Mouse (Mus musculus) midbrain, embryonic 13.5 days (tissue): Measurements from ENCODE around the gene Slc4a1ap. TPM values are rescaled to one million over a fixed set of nuclear protein-coding genes. Genes with fewer than 3 reads are reported as not detected.
A peak's percentile ranks its signal among the peaks of the same experiment; 100 is the strongest.
"Not testable (repeated sequence)": the region's sequence is repeated elsewhere in the genome, so short reads cannot be mapped to it uniquely, and the experiment has no call there.

Experiments
- ATAC-seq: fragments of 200-750 bp; cut with Nextera tagmentation; 2 replicates; pipeline ENCODE4 v1.8.0; 2017; ENCODE audit warnings: mild to moderate bottlenecking, moderate TSS enrichment, moderate library complexity
- H3K27ac ChIP-seq: fragments of 300-500 bp; sonication (generic); 2 replicates; pipeline ENCODE4 v1.5.1; 2015; ENCODE audit warnings: inconsistent platforms, mild to moderate bottlenecking, moderate library complexity
- H3K27me3 ChIP-seq: fragments of 300-500 bp; sonication (generic); 2 replicates; pipeline ENCODE4 v1.6.1; 2015; ENCODE audit warnings: mild to moderate bottlenecking, inconsistent platforms
- H3K36me3 ChIP-seq: fragments of 300-500 bp; sonication (generic); 2 replicates; pipeline ENCODE4 v1.6.1; 2015; ENCODE audit warnings: mild to moderate bottlenecking, inconsistent platforms
- H3K4me1 ChIP-seq: fragments of 300-500 bp; sonication (generic); replicated peaks from 2 replicates; pipeline ENCODE4 v1.6.1; 2015; ENCODE audit warnings: inconsistent platforms
- H3K4me2 ChIP-seq: fragments of 300-500 bp; sonication (generic); replicated peaks from 2 replicates; pipeline ENCODE4 v1.6.1; 2015; ENCODE audit warnings: moderate library complexity, mild to moderate bottlenecking, inconsistent platforms
- H3K4me3 ChIP-seq: fragments of 300-500 bp; sonication (generic); replicated peaks from 2 replicates; pipeline ENCODE4 v1.5.1; 2015; ENCODE audit warnings: mild to moderate bottlenecking, inconsistent platforms
- H3K9ac ChIP-seq: fragments of 300-500 bp; sonication (generic); replicated peaks from 2 replicates; pipeline ENCODE4 v1.6.1; 2015; ENCODE audit warnings: mild to moderate bottlenecking, inconsistent platforms
- H3K9me3 ChIP-seq: fragments of 300-500 bp; sonication (generic); 2 replicates; pipeline ENCODE4 v1.6.1; 2016; ENCODE audit warnings: mild to moderate bottlenecking, inconsistent platforms
- WGBS: fragments of 180-500 bp; shearing (Covaris S2); methylation state at CpG from one replicate; pipeline ENCODE4 v1.1.7; 2015; 5-methylcytosine and 5-hydroxymethylcytosine counted together
- polyA plus RNA-seq: library from polyadenylated mRNA; unstranded; fragments of >200 nt; fragmentation: Nextera tagmentation; extraction: Ambion mirVana; gene quantifications from 2 replicates; pipeline ENCODE4 v1.2.1, GENCODE M21; 2015

The Slc4a1ap gene
- polyA plus RNA-seq, 1 experiment from 2014 or later = 32.6 TPM

DNA sequence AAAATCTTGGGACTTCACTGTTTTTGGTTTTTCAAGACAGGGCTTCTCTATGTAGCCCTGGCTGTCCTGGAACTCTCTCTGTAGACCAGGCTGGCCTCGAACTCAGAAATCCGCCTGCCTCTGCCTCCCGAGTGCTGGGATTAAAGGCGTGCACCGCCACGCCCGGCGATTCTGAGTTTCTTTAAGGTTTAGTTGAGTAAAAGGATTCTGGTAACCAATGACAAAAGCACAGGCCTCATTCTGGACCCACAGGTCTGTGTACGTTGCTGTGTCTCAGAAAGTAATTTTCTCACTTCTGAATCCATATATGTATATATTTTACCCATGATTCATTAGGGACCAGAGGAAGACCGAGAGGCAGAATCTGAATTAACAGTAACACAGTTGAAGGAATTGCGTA, 912 bp downstream of the Slc4a1ap start, which contains the start of gene Supt7l:
TSS of gene Supt7l (minus strand) at position 101 of the 400 bp plus-strand sequence.
- ATAC-seq, H3K27me3 ChIP-seq, H3K9me3 ChIP-seq: not testable (repeated sequence)
- peaks cover 34% of the 10 kb centered on the region for H3K4me1 ChIP-seq
- 78% methylated on average over 11 of the region's 11 CpGs for whole genome bisulfite sequencing
- H3K4me3 ChIP-seq = peak within 1 kb of the TSS; percentile 98
- peaks cover 38% of the 10 kb centered on the region for H3K36me3 ChIP-seq
- H3K9ac ChIP-seq = peak within 1 kb of the TSS; percentile 92
- peak within 1 kb of the TSS; percentile 99 for H3K4me2 ChIP-seq
- peak within 1 kb of the TSS; percentile 84 for H3K27ac ChIP-seq

DNA sequence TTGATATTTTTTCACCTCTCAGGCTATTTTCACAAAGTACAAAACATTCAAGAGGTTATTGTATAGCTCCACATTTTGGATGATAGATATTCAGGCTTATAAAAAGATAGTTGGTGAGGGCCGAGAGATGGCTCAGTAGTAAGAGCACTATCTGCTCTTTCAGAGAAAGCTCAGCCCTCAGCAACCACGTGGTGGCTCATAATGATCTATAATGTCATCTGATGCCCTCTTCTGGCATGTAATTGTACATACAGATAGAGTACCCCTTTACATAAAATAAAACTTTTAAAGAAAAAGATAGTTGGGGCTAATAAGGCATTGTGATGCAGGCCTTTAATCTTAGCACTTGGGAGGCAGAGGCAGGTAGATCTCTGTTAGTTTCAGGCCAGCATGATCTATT, 1.8 kb downstream of the Slc4a1ap start:
- H3K4me2 ChIP-seq = peak overlapping the region; percentile 99
- peaks cover 44% of the 10 kb centered on the region for H3K36me3 ChIP-seq
- no peak overlapping the region for H3K4me3 ChIP-seq
- H3K9ac ChIP-seq = no peak overlapping the region
- H3K27ac ChIP-seq = no peak overlapping the region
- H3K27me3 ChIP-seq = no peaks in the 10 kb centered on the region
- no peaks in the 10 kb centered on the region for H3K9me3 ChIP-seq
- peaks cover 34% of the 10 kb centered on the region for H3K4me1 ChIP-seq
- WGBS = 61% methylated on average over 2 of the region's 2 CpGs
- no peak for ATAC-seq

DNA sequence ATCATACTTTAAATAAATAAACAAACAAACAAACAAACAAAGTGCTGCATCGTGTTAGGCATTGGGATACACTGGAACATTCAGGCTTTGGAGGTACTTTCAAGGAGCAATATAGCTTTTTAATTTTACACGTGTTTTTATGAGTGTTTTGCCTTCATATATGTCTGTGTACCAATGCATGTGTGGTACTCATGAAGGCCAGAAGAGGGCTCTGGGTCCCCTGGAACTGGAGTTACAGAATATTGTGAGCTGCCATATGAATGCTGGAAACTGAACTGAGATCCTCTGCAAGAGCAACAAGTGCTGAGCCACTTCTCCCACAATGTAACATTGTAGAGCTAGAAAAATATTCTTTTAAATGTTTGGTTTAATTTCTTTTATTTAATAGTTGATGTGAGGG, 8.4 kb downstream of the Slc4a1ap start:
- no peaks in the 10 kb centered on the region for H3K27me3 ChIP-seq
- ATAC-seq = no peak
- H3K4me3 ChIP-seq = no peak overlapping the region
- H3K9me3 ChIP-seq = no peaks in the 10 kb centered on the region
- WGBS = 92% methylated on average over 2 of the region's 2 CpGs
- H3K36me3 ChIP-seq = peaks cover 86% of the 10 kb centered on the region
- H3K4me2 ChIP-seq = no peak overlapping the region
- H3K9ac ChIP-seq = no peak overlapping the region
- no peaks in the 10 kb centered on the region for H3K4me1 ChIP-seq
- no peak overlapping the region for H3K27ac ChIP-seq

DNA sequence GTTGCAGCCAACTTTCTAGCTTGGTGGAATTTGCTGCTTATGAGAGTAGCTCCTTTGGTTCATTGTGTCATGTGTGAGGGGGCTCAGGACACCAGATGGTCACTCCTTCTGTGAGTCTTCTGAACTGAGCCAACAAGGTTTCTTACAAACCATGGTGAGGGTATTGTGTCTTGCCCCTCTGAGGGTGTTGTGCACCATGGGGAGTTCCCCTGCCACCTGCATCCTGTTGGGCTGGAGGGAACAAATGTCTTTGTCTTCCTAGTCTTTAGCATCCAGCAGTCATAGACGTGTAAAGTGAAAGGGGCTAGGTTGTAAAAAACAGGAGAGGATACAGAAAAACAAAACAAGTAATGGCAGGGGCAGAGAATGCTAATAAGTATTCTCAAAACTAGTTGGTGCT, 32.6 kb downstream of the Slc4a1ap start:
- no peak for ATAC-seq
- H3K4me3 ChIP-seq = no peak overlapping the region
- H3K9me3 ChIP-seq = no peaks in the 10 kb centered on the region
- no peaks in the 10 kb centered on the region for H3K27me3 ChIP-seq
- peaks cover 62% of the 10 kb centered on the region for H3K36me3 ChIP-seq
- WGBS = 46% methylated on average over 1 of the region's 1 CpGs
- H3K27ac ChIP-seq = no peak overlapping the region
- H3K4me1 ChIP-seq = 0 out of 2 replicates have a peak, but pooled peaks cover 2% of the 10 kb centered on the region
- H3K4me2 ChIP-seq = no peak overlapping the region
- H3K9ac ChIP-seq = no peak overlapping the region

DNA sequence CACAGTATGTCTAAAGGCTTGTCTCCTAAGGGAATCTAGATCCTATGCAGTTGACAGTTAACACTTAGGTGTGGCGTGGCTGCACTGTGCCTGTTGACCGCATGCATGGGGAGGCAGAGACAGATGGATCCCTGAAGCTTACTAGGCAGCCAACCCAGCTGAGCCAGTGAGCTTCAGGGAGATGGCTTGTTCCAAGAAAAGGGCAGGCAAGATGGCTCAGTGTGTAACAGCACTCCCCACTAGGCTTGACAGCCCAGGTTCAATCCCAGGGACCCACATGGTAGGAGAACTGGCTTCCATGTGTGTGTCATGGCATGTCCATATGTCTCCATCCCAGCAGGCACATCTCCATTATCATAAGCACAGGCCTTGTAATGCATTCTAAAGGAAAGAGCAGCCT, 33.6 kb downstream of the Slc4a1ap start:
- no peak for ATAC-seq
- peaks cover 54% of the 10 kb centered on the region for H3K36me3 ChIP-seq
- H3K9me3 ChIP-seq = no peaks in the 10 kb centered on the region
- H3K4me3 ChIP-seq = no peak overlapping the region
- no peak overlapping the region for H3K27ac ChIP-seq
- H3K4me1 ChIP-seq = 0 out of 2 replicates have a peak, but pooled peaks cover 2% of the 10 kb centered on the region
- H3K4me2 ChIP-seq = no peak overlapping the region
- WGBS = 100% methylated on average over 2 of the region's 2 CpGs
- H3K9ac ChIP-seq = no peak overlapping the region
- no peaks in the 10 kb centered on the region for H3K27me3 ChIP-seq

DNA sequence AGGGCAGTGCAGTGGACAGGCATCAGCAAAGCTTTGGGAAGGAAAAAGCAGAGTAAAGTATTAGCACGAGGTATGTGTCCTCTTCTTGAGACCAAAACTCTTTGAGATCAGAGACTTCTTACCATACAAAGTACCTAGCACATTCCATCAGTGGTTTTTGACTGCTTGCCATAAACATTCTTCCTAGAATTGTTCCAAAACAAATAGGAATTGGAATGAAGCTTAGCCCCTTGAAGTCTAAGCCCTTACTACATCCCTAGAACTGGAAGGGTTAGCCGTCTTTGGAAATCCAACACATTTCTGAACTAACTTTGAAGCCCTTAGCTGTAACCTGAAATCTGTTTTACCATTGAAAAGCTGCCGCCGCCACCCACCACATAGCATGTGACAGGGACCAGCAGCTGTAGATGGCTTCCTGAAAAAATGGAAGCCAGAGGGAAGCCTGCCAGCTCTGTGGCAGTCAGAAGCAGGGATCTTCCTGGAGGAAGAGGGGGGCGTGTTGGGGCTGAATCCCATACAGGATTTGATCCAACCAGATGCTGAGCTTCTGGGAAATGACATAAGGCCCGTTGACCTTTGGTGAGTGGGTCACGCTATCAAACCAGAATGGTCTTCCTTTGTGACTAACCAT, 35.4 kb downstream of the Slc4a1ap start:
- no peak overlapping the region for H3K27ac ChIP-seq
- peaks cover 42% of the 10 kb centered on the region for H3K36me3 ChIP-seq
- H3K4me3 ChIP-seq = no peak overlapping the region
- 0 out of 2 replicates have a peak, but pooled peaks cover 2% of the 10 kb centered on the region for H3K4me1 ChIP-seq
- no peak overlapping the region for H3K4me2 ChIP-seq
- no peaks in the 10 kb centered on the region for H3K9me3 ChIP-seq
- 91% methylated on average over 7 of the region's 7 CpGs for WGBS
- no peak for ATAC-seq
- H3K9ac ChIP-seq = no peak overlapping the region
- H3K27me3 ChIP-seq = no peaks in the 10 kb centered on the region

DNA sequence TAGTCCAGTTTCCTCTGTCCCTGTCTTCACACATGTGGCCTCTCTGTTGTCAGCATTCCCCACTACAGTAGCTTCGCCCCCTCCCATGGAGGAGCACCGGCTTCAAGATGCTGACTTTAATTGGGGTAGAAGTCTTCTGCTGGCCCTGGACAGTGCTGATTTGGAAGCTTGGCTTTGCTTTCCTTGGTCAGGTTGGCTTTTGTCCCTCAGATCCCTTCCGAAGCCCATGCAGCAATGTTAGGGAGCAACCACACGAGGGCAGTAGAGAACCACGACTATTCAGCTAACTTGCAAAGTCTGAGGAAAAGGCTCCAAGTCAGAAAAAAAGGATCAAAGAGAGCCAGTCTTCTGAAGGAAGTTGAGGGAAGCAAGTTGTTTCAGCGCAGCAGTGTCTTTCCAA, 36.7 kb downstream of the Slc4a1ap start:
- no peaks in the 10 kb centered on the region for H3K27me3 ChIP-seq
- H3K27ac ChIP-seq = no peak overlapping the region
- peaks cover 36% of the 10 kb centered on the region for H3K36me3 ChIP-seq
- H3K4me3 ChIP-seq = no peak overlapping the region
- 0 out of 2 replicates have a peak, but pooled peaks cover 2% of the 10 kb centered on the region for H3K4me1 ChIP-seq
- H3K9me3 ChIP-seq = no peaks in the 10 kb centered on the region
- no peak overlapping the region for H3K4me2 ChIP-seq
- H3K9ac ChIP-seq = no peak overlapping the region
- peak; percentile 50; the same call in 1 of the 2 replicates for ATAC-seq
- 9% methylated on average over 6 of the region's 6 CpGs for WGBS

DNA sequence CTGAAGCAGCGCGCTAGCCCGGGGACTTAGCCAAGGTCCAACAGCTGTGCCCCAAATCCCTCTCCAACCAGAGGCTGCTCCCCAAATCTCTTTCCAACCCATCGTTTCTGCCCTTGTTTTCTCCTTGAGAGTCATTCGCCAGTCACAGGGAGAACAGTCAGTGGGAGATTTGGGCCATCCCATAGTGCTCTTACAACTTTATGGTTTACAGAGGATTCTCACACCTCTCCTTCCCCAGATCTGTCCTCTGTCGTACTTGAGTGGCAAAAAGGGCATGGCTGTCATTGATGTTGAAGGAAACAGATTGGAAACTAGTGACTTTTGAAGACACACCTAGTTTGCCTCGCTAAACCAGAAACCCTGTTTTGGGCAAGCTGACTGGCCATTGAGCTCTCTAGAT, 37.1 kb downstream of the Slc4a1ap start:
- H3K9ac ChIP-seq = no peak overlapping the region
- H3K27ac ChIP-seq = no peak overlapping the region
- 0 out of 2 replicates have a peak, but pooled peaks cover 2% of the 10 kb centered on the region for H3K4me1 ChIP-seq
- H3K4me2 ChIP-seq = no peak overlapping the region
- H3K4me3 ChIP-seq = no peak overlapping the region
- ATAC-seq = no peak
- WGBS = 49% methylated on average over 7 of the region's 7 CpGs
- H3K9me3 ChIP-seq = no peaks in the 10 kb centered on the region
- no peaks in the 10 kb centered on the region for H3K27me3 ChIP-seq
- peaks cover 36% of the 10 kb centered on the region for H3K36me3 ChIP-seq

DNA sequence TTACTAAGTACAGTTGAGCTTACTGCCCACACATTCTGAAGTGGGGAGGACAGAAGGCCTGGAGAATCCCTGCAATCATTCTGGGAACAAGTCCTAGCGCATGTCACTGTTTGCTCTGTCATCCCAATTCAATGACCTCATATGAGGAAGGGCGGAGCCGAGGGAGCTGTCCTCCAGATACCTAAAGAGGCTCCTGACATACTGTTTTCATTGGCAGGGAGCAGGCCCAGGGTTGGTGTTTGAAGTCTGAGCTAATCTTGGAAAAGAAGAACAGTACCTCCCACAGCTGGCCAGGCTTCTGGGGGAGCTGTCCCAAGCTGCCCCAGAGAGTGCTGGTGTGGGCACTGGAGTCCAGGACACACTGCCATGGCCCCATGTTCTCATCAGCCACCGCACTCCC, 38.2 kb downstream of the Slc4a1ap start:
- no peaks in the 10 kb centered on the region for H3K9me3 ChIP-seq
- ATAC-seq = no peak
- no peak overlapping the region for H3K4me2 ChIP-seq
- 91% methylated on average over 4 of the region's 4 CpGs for WGBS
- peaks cover 26% of the 10 kb centered on the region for H3K36me3 ChIP-seq
- no peaks in the 10 kb centered on the region for H3K27me3 ChIP-seq
- H3K27ac ChIP-seq = no peak overlapping the region
- no peak overlapping the region for H3K4me3 ChIP-seq
- no peak overlapping the region for H3K9ac ChIP-seq
- 0 out of 2 replicates have a peak, but pooled peaks cover 2% of the 10 kb centered on the region for H3K4me1 ChIP-seq

DNA sequence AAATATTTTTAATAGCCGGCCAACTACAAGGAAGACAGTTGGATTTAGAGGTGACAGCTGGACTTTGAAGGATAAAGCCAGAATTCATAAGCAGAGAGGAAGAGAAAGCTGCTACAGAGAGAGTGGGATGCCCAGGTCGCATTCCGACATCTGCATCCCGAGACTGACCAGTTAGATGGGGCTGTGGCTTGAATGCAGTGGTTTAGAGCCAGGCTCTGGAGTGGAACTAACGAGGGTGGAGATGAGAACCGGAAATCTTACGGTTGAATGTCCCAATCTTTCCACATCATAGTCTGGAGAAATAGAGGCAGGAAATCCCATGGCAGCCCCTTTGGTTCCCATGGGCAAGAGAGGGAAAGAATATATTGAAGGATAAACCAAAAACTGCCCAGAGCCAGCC, 39.2 kb downstream of the Slc4a1ap start:
- no peak for ATAC-seq

DNA sequence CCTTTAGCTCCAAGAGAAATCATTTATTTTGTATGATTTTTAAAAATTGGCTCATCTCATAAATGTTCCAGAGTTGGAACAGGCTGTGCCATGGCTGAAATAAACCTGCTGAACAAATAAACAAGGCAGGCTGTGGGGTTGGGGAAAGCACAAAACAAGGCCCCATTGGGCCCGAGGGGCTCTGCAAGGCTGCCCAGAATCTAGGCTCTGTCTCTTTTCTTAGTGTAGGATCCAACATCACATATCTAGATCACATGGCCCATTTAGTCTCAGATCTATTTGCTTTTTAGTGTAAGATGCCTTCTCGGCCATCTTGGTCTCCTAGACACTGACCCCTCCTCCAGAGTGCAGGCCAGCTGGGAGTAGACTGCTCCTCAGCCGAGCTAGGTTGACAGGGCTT, 39.7 kb downstream of the Slc4a1ap start:
- no peak overlapping the region for H3K27ac ChIP-seq
- H3K27me3 ChIP-seq = no peaks in the 10 kb centered on the region
- H3K4me2 ChIP-seq = no peak overlapping the region
- no peak overlapping the region for H3K9ac ChIP-seq
- 52% methylated on average over 3 of the region's 3 CpGs for WGBS
- peaks cover 15% of the 10 kb centered on the region; the same call in 1 of the 2 replicates for H3K36me3 ChIP-seq
- H3K9me3 ChIP-seq = no peaks in the 10 kb centered on the region
- peaks cover 12% of the 10 kb centered on the region for H3K4me1 ChIP-seq
- no peak for ATAC-seq
- H3K4me3 ChIP-seq = no peak overlapping the region

More for the DNA sequence above, 39.2 kb downstream of the Slc4a1ap start:
- Histone ChIP-seq H3K4me3 (no peak overlapping the region), H3K9ac (no peak overlapping the region), H3K4me2 (no peak overlapping the region), H3K36me3 (peaks cover 17% of the 10 kb centered on the region; the same call in 1 of the 2 replicates), H3K27ac (no peak overlapping the region), H3K4me1 (peaks cover 9% of the 10 kb centered on the region), H3K9me3 (no peaks in the 10 kb centered on the region), H3K27me3 (no peaks in the 10 kb centered on the region)
- WGBS = 74% methylated on average over 7 of the region's 7 CpGs

DNA sequence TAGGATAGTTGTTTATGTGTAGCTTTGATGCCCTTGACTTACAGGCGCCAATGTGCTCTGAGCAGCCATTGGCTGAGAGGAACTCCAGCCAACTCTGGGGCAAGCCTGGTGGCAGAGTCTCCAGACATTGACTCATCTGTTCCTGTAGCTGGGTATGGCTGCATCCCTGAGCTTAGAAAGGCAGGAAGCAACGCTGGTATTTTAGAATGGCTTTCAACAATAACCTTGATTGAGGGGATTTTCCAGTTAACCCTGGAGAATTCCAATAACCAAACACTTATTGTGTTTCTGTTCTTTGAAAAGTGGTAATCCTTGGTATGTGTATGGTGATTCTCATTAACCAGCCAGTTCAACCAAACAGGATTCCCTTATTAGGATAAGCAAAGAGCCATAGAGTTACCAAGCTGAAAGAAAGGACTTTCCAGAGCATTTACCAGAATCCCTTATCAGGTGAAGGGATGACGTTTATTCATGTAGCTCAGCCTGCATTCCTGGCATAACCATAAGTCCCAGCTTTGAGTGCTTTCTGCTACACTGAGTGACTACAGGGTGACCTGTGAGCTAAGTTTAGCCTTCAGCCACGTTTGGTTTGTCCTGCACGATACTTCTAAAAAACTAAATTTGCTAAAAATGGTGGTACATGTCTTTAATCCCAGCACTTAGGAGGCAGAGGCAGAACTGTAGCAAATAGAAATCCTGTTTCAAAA, 41.3 kb downstream of the Slc4a1ap start:
- Histone ChIP-seq H3K27ac (no peak overlapping the region), H3K9ac (no peak overlapping the region), H3K27me3 (no peaks in the 10 kb centered on the region), H3K36me3 (0 out of 2 replicates have a peak, but pooled peaks cover 2% of the 10 kb centered on the region), H3K4me1 (peaks cover 12% of the 10 kb centered on the region), H3K4me2 (no peak overlapping the region), H3K4me3 (no peak overlapping the region), H3K9me3 (no peaks in the 10 kb centered on the region)
- WGBS = 79% methylated on average over 5 of the region's 5 CpGs
- ATAC-seq = no peak
